Mouse (Mus musculus) induced T-regulatory cell, adult 2 months (primary cell): ENCODE measurements around the gene Pptc7.

Experiments used
- DNase-seq: peaks from one replicate; pipeline ENCODE4 v3.0.0-alpha.2; 2012; ENCODE audit warnings: low read depth

Gene Pptc7

DNA sequence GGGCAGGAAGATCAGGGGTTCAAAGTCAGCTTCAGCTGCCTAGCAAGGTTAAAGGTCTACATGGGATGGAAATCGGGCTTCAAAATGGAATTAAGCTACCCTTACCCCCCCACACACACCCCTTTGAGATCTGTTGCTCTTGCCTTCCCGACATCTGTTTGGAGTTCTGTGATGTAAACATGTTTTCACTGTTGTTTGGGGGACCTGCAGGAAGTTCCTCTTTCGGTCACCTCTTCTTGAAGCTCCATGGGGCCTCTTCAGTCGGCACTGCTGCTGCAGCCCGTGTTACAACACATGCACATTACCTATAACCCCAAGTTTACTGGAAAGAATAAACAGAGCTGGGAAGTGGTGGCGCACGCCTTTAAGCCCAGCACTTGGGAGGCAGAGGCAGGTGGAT is 17.0 kb upstream of the Pptc7 start:
- no peak for DNase-seq

DNA sequence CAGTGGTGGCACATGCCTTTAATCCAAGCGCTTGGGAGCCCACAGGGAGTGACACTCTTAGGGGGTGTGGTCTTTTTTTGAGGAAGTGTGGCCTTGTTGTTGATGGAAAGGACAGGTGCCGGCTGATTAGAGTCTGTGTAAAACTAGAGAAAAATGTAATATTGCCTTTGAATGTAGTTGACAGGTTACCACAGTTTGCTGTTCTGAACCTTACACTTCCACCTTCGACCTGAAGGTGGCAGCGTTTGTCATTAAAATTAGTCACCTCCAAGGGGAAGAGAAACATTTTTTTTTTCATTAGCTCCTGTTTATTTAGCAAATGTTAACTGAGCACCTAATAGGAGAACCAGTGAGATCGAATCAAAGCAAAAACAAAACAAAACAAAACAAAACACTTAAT is 16.3 kb upstream of the Pptc7 start:
- peak; percentile 90 for DNase-seq

DNA sequence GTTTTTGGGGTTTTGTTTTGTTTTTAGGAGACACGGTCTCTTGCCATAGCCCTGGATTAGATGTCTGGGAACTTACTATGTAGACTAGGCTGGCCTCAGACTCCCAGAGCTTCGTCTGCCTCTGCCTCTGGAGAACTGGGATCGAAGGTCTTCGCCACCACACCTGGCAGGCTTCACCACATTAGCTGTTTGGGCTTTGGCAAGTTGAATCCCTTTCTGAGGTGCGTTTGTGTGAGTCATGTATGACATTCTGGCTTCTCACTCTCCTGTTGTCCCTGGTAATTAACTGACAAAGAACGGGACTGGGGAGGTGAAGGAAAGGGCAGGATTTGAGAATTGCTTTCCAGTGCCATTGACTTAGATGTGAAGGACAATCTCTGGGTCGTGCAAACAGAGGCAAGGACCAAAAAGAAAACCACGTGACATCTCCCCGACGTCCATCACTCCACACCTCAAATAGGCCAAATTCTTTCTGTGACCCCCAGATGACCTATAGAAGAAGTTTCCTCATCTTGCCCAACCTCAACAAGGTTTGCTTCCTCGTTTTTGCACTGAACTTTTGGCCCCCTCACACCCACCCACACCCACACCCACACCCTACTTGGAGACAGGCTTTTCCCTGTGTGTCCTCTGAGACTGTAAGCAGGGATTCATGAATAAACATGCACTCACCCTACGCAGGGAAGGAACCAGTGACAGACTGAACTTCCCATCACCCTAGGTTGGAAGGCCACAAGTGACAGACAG is 15.1 kb upstream of the Pptc7 start:
- DNase-seq: no peak

- no peak for DNase-seq
Measured at GRCm38 (mm10) chr5:122272821-122273220, 11.3 kb upstream of the Pptc7 start.

DNA sequence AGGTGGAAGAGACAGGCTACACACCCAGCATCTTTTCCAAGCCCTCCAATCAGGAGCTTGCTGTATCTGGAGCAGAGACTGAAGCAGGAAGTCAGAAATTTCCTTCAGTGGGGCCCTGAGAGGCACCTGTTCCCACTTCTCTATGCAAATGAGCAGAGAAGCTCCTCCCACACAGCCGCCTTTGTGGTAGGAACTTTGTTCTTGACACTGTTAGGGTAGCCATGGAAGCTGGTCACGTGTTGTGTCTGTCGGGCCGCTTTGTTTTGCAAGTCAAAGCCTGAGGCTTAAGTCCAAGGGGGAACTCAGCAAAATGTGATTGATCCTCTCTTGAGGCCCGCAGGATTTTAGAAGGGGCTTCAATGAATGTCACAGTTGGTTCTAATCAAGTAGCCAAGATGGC is 9.4 kb upstream of the Pptc7 start:
- peak; percentile 77 for DNase-seq

- no peak for DNase-seq
Measured at GRCm38 (mm10) chr5:122278946-122279345, 5.2 kb upstream of the Pptc7 start.

GRCm38 (mm10) chr5:122279799-122280421 is 4.3 kb upstream of the Pptc7 start:
- DNase-seq: no peak

GRCm38 (mm10) chr5:122280422-122280826 is 3.7 kb upstream of the Pptc7 start:
- DNase-seq: no peak

DNA sequence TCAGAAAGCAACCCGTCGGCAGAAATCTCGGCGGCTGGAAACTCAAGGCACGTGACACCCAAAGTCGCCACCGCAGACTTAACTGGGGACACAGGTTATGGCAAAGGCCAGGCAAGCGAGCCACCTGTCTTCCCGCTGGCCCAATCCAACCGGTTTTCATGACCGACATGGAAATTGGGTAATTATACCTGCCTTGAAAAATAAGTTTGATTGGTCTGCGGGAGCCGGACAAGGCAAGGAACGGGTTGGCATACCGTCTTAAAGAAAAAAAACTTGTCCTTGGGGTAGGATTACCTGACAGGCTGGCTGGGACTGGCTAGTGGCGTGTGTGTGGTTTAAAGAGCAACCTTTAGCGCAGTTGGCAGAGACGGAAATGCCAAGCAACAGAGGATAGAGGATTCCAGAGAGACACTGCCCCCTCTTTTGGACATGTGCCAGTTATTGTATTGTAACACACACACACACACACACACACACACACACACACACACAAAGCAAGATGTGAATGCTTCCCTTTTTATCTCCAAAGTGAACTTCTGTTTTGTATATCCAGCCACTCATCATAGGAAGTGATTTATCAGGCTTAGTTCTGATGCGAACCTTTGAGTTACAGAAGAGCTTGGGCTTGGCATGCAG is 3.2 kb upstream of the Pptc7 start:
- peak; percentile 49 for DNase-seq

DNA sequence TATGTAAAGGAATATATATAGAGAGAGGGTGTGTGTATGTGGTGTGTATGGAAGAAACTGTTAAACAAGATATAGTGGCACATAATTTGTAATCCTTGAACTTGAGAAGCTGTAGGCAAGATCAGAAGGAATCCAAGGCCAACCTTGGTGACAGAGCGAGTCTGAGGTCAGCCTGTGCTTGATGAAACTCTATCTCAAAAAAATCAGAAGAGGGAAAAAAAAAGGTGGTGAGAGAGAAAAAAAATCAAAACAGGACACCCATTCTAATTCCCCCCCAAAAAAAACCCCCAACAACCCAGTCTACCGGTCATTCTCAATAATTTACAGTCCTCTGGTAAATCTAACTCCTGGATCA is 360 bp upstream of the Pptc7 start:
- DNase-seq: no peak

- peak; percentile 61 for DNase-seq
Measured at GRCm38 (mm10) chr5:122285029-122285766, 1.0 kb downstream of the Pptc7 start.

GRCm38 (mm10) chr5:122285767-122286150 is 1.6 kb downstream of the Pptc7 start:
- DNase-seq: peak; percentile 73

- DNase-seq: no peak
Measured at GRCm38 (mm10) chr5:122286191-122286590, 2.0 kb downstream of the Pptc7 start.

DNA sequence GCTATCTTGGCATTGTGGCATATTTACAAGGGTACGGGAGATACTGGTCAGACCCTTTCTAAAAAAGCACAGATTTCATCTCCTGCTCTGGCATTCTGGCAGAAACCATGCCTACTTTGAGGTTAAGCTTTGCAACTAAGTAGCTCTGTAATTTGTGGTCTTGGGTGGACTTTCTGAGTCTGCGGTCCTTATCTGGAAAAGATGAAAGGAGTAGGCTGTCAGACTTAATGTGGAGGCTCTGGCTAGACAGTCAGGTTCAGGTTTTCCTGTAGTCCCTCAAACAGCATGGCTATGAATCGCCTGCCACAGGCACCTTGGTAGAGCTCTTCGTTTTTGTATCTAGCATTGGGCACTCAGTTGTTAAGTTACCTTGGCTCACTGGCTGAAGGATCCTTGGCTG is 2.9 kb downstream of the Pptc7 start:
- peak; percentile 59 for DNase-seq

GRCm38 (mm10) chr5:122288147-122288811 is 4.1 kb downstream of the Pptc7 start:
- peak; percentile 89 for DNase-seq

DNA sequence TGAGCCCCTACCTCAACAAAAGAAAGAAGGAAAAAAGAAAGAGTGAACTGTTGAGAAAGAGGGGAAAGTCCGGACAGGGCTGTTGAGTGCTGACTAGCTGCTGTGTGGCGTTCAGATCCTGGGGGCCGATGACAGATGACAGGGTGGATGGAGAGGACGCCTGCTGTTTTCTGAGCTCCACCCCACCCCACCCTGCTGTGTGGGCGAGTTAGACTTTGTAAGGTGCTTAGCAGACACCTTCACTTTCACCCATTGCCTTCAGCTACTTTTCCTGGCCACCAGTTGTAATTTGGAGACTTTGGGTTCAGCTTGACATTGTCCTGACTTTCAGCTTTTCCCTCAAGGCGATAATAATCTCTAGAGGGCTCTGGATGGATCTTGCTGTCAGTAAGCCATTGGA is 7.0 kb downstream of the Pptc7 start:
- DNase-seq: peak; percentile 81

DNA sequence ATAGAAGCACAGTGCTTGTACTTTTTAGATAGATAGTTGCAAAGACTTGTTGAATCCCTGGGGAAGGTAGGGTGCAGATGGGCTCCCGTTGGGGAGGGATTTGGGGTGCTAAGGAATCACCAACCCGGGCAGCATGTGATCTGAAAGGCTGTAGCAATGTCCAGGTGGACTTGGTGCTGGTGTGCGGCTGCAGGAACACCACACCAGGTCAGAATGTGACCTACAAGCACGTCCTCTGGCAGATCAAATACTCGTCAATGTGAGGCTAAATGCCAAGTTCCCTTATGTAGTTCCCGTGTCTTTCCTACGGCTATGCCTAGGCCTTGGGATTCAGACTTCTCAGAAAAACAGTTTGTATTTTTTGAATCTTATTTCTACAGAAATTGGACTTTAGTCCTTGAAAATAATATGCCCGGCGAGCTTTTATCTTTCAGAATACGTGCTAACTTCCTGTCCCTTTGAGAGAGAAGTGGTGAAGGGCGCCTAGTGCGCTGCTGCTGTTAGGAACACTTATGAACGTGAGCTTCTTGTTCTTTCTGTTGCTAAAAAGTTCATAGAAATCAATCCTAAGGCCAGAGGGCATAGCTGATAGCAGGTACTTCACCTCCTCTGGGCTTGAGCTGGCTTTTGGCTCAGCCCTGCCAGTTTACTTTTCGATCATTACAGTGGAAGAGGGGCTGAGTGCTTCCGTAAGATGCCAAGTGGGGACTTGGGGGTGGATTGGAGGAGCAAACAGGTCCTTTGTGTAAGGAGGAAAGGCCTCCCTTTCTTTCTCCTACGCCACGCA is 7.6 kb downstream of the Pptc7 start:
- peak; percentile 62 for DNase-seq

GRCm38 (mm10) chr5:122293131-122293530 is 9.0 kb downstream of the Pptc7 start:
- DNase-seq: no peak

- DNase-seq: no peak
Measured at GRCm38 (mm10) chr5:122294219-122294735, 10.1 kb downstream of the Pptc7 start.

GRCm38 (mm10) chr5:122295113-122295935 is 11.2 kb downstream of the Pptc7 start:
- no peak for DNase-seq
